Mouse (Mus musculus) MEL (cell line): Measurements from ENCODE around the gene Vcp. TPM values are rescaled to one million over a fixed set of nuclear protein-coding genes. Genes with fewer than 3 reads are reported as not detected.

Source experiments
- DNase-seq: peaks from one replicate; pipeline ENCODE4 v3.0.0; 2011; ENCODE audit warnings: low read depth, low spot score
- H3K27ac ChIP-seq: 2 replicates; pipeline ENCODE4 v1.5.1; 2012; ENCODE audit warnings: low read depth, mild to moderate bottlenecking, control low read depth, low read length, moderate library complexity; ENCODE audit not compliant: control insufficient read depth
- H3K27me3 ChIP-seq, 2 experiments: fragments of 150-350 bp in 1 of 2; sonication (generic) in 1 of 2; 2 replicates each; pipeline ENCODE4 v1.6.1; 2012; ENCODE audit warnings: low read length in 2 of 2, mild to moderate bottlenecking in 2 of 2, improper control_type of control experiment in 1 of 2, moderate library complexity in 1 of 2; ENCODE audit not compliant: insufficient read depth in 2 of 2, control insufficient read depth in 1 of 2
- H3K36me3 ChIP-seq, 2 experiments: 2 replicates each; pipeline ENCODE4 v1.6.1; 2012 to 2014; ENCODE audit warnings: low read length in 2 of 2, improper control_type of control experiment in 1 of 2, inconsistent platforms in 1 of 2, mild to moderate bottlenecking in 1 of 2; ENCODE audit not compliant: insufficient read depth in 2 of 2, control insufficient read depth in 1 of 2
- H3K4me1 ChIP-seq, 2 experiments: fragments of 150-350 bp in 1 of 2; sonication (generic) in 1 of 2; 2 replicates each; pipeline ENCODE4 v1.6.1; 2012; ENCODE audit warnings: low read length in 2 of 2, improper control_type of control experiment in 1 of 2, mild to moderate bottlenecking in 1 of 2; ENCODE audit not compliant: insufficient read depth in 2 of 2, control insufficient read depth in 1 of 2
- H3K4me3 ChIP-seq, 2 experiments: fragments of 150-350 bp in 1 of 2; sonication (generic) in 1 of 2; 2 replicates each; pipeline ENCODE4 v1.5.1; 2012; ENCODE audit warnings: low read depth in 2 of 2, low read length in 2 of 2, mild to moderate bottlenecking in 2 of 2, moderate library complexity in 2 of 2, control low read depth in 1 of 2, improper control_type of control experiment in 1 of 2; ENCODE audit not compliant: control insufficient read depth in 1 of 2, insufficient read depth in 1 of 2
- H3K79me2 ChIP-seq: 2 replicates; pipeline ENCODE4 v1.6.1; 2012; ENCODE audit warnings: mild to moderate bottlenecking, low read length, moderate library complexity; ENCODE audit not compliant: control insufficient read depth, poor library complexity, insufficient read depth
- H3K9ac ChIP-seq: 2 replicates; pipeline ENCODE4 v1.6.1; 2012; ENCODE audit warnings: low read depth, mild to moderate bottlenecking, control low read depth, low read length, moderate library complexity; ENCODE audit not compliant: control insufficient read depth, poor library complexity, severe bottlenecking
- H3K9me3 ChIP-seq: fragments of 150-350 bp; sonication (generic); replicated peaks from 2 replicates; pipeline ENCODE4 v1.6.1; 2012; ENCODE audit warnings: mild to moderate bottlenecking, low read length, improper control_type of control experiment, moderate library complexity; ENCODE audit not compliant: insufficient read depth
- CHD1 ChIP-seq: IDR thresholded peaks from 2 replicates; pipeline ENCODE4 v1.6.1; 2012; ENCODE audit warnings: low read depth, mild to moderate bottlenecking, inconsistent platforms, low read length, improper control_type of control experiment
- CHD2 ChIP-seq: IDR thresholded peaks from 2 replicates; pipeline ENCODE4 v1.6.1; 2011; ENCODE audit warnings: low read length, improper control_type of control experiment
- CTCF ChIP-seq, 3 experiments: IDR thresholded peaks in 2 of 3; conservative IDR thresholded peaks in 1 of 3; 2 replicates each; pipeline ENCODE4 v1.5.1; 2011 to 2012; ENCODE audit warnings: low read length in 3 of 3, low read depth in 2 of 3, mild to moderate bottlenecking in 2 of 3, improper control_type of control experiment in 1 of 3, inconsistent platforms in 1 of 3, mixed read lengths in 1 of 3, moderate library complexity in 1 of 3; ENCODE audit not compliant: control insufficient read depth in 1 of 3, insufficient read depth in 1 of 3, poor library complexity in 1 of 3, severe bottlenecking in 1 of 3
- E2F4 ChIP-seq: IDR thresholded peaks from 2 replicates; pipeline ENCODE4 v1.6.1; 2011; ENCODE audit warnings: low read depth, low read length, improper control_type of control experiment, borderline replicate concordance
- EP300 ChIP-seq, 2 experiments: IDR thresholded peaks; 2 replicates each; pipeline ENCODE4 v1.6.1; 2011; ENCODE audit warnings: improper control_type of control experiment in 2 of 2, low read length in 2 of 2, low read depth in 1 of 2, mild to moderate bottlenecking in 1 of 2
- ETS1 ChIP-seq: IDR thresholded peaks from 2 replicates; pipeline ENCODE4 v1.6.1; 2012; ENCODE audit warnings: low read depth, mild to moderate bottlenecking, inconsistent platforms, low read length, improper control_type of control experiment, moderate library complexity
- GABPA ChIP-seq: IDR thresholded peaks from 2 replicates; pipeline ENCODE4 v1.6.1; 2012; ENCODE audit warnings: low read depth, mild to moderate bottlenecking, inconsistent platforms, low read length, improper control_type of control experiment, moderate library complexity
- GATA1 ChIP-seq: IDR thresholded peaks from 2 replicates; pipeline ENCODE4 v1.6.1; 2011; ENCODE audit warnings: low read depth, low read length, improper control_type of control experiment
- JUND ChIP-seq: IDR thresholded peaks from 2 replicates; pipeline ENCODE4 v1.6.1; 2011; ENCODE audit warnings: low read depth, mild to moderate bottlenecking, improper control_type of control experiment, low read length
- KAT2A ChIP-seq: conservative IDR thresholded peaks from 2 replicates; pipeline ENCODE4 v1.6.1; 2012; ENCODE audit warnings: low read depth, low read length, improper control_type of control experiment, inconsistent platforms
- MAFK ChIP-seq: IDR thresholded peaks from 2 replicates; pipeline ENCODE4 v1.6.1; 2011; ENCODE audit warnings: low read depth, mild to moderate bottlenecking, low read length, improper control_type of control experiment, borderline replicate concordance
- MAX ChIP-seq: IDR thresholded peaks from 2 replicates; pipeline ENCODE4 v1.6.1; 2011; ENCODE audit warnings: low read length, improper control_type of control experiment
- MEF2A ChIP-seq: IDR thresholded peaks from 2 replicates; pipeline ENCODE4 v1.6.1; 2014; ENCODE audit warnings: low read depth, mild to moderate bottlenecking, inconsistent platforms, low read length, improper control_type of control experiment; ENCODE audit not compliant: poor library complexity, insufficient replicate concordance, severe bottlenecking; ENCODE audit errors: extremely low read depth
- MYB ChIP-seq: IDR thresholded peaks from 2 replicates; pipeline ENCODE4 v1.6.1; 2011; ENCODE audit warnings: mild to moderate bottlenecking, low read depth, low read length, improper control_type of control experiment
- MYC ChIP-seq: IDR thresholded peaks from 2 replicates; pipeline ENCODE4 v1.6.1; 2011; ENCODE audit warnings: low read depth, mild to moderate bottlenecking, low read length, improper control_type of control experiment, moderate library complexity
- NELFE ChIP-seq: IDR thresholded peaks from 2 replicates; pipeline ENCODE4 v1.6.1; 2011; ENCODE audit warnings: low read depth, low read length, improper control_type of control experiment
- NRF1 ChIP-seq: IDR thresholded peaks from 2 replicates; pipeline ENCODE4 v1.6.1; 2014; ENCODE audit warnings: low read depth, mild to moderate bottlenecking, inconsistent platforms, low read length, improper control_type of control experiment, moderate library complexity; ENCODE audit not compliant: poor library complexity, insufficient read depth, severe bottlenecking
- POLR2AphosphoS2 ChIP-seq: IDR thresholded peaks from 2 replicates; pipeline ENCODE4 v1.6.1; 2011; ENCODE audit warnings: low read length, improper control_type of control experiment
- POLR2AphosphoS5 ChIP-seq: IDR thresholded peaks from 2 replicates; pipeline ENCODE4 v1.6.1; 2012; ENCODE audit warnings: low read depth, borderline replicate concordance, mild to moderate bottlenecking, inconsistent platforms, low read length, moderate library complexity, mixed read lengths
- RAD21 ChIP-seq: IDR thresholded peaks from 2 replicates; pipeline ENCODE4 v1.6.1; 2011; ENCODE audit warnings: mild to moderate bottlenecking, low read depth, low read length, improper control_type of control experiment
- RCOR1 ChIP-seq: IDR thresholded peaks from 2 replicates; pipeline ENCODE4 v1.6.1; 2012; ENCODE audit warnings: low read depth, mild to moderate bottlenecking, inconsistent platforms, low read length, improper control_type of control experiment
- TCF12 ChIP-seq: IDR thresholded peaks from 2 replicates; pipeline ENCODE4 v1.6.1; 2014; ENCODE audit warnings: low read depth, mild to moderate bottlenecking, inconsistent platforms, low read length, improper control_type of control experiment, moderate library complexity
- UBTF ChIP-seq: IDR thresholded peaks from 2 replicates; pipeline ENCODE4 v1.6.1; 2012; ENCODE audit warnings: low read depth, mild to moderate bottlenecking, inconsistent platforms, low read length, improper control_type of control experiment, moderate library complexity, borderline replicate concordance; ENCODE audit not compliant: insufficient read depth
- USF2 ChIP-seq, 2 experiments: IDR thresholded peaks; 2 replicates each; pipeline ENCODE4 v1.6.1; 2011 to 2012; ENCODE audit warnings: improper control_type of control experiment in 2 of 2, low read length in 2 of 2, borderline replicate concordance in 1 of 2, inconsistent platforms in 1 of 2, low read depth in 1 of 2, mild to moderate bottlenecking in 1 of 2; ENCODE audit not compliant: insufficient read depth in 1 of 2
- ZC3H11A ChIP-seq: IDR thresholded peaks from 2 replicates; pipeline ENCODE4 v1.6.1; 2012; ENCODE audit warnings: low read depth, mild to moderate bottlenecking, inconsistent platforms, low read length, improper control_type of control experiment
- ZMIZ1 ChIP-seq: IDR thresholded peaks from 2 replicates; pipeline ENCODE4 v1.6.1; 2012; ENCODE audit warnings: low read depth, mild to moderate bottlenecking, inconsistent platforms, low read length, improper control_type of control experiment, moderate library complexity
- ZNF384 ChIP-seq: IDR thresholded peaks from 2 replicates; pipeline ENCODE4 v1.6.1; 2012; ENCODE audit warnings: low read depth, mild to moderate bottlenecking, inconsistent platforms, low read length, improper control_type of control experiment
- polyA plus RNA-seq, 2 experiments: library from polyadenylated mRNA; stranded (reverse) in 1 of 2; unstranded in 1 of 2; fragments of >175 nt in 1 of 2; fragments of >200 nt in 1 of 2; gene quantifications; 2 replicates each; pipeline versions ENCODE4 v1.2.1 to v1.2.4; 2012; ENCODE audit warnings: low replicate concordance in 2 of 2, low read depth in 1 of 2; ENCODE audit not compliant: insufficient read length in 2 of 2, insufficient read depth in 1 of 2, missing spikeins in 1 of 2
- total RNA-seq: library from RNA; depleted of rRNA; stranded (reverse); fragments of 300-350 nt; gene quantifications from 2 replicates; pipeline ENCODE4 v1.2.3, GENCODE M21; 2012

Vcp gene
- total and polyA plus RNA-seq, 3 experiments: 264 to 792 (median 420) TPM

- Histone ChIP-seq H3K4me1 (peaks cover 0 to 4% of the 10 kb centered on the region in 2 experiments; a peak in 1 of 4 replicates), H3K27me3 (no peaks in the 10 kb centered on the region), H3K79me2 (no peaks in the 10 kb centered on the region)
Observed at GRCm38 (mm10) chr4:42956581-42956980, 43.7 kb downstream of the Vcp start.

DNA sequence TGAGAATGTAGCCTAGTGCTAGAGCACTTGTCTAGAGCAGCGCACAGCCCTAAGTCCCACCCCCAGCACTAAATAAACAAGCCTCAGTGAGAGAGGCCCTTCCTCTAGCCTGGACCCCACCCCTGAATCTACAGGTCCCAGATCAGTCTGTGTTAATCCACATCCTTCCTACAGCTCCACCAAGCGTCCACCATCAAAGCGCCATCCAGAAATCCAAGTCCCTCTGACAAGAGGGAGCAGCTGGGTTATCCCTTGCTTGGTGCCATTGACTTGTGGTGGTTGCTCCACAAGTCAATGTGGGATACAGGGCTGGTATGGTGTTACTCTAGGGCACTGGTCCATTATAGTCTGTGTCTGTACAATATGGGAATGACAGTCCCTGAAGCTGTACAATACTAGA lies 45.1 kb downstream of the Vcp start:
- DNase-seq: no peak
- H3K4me3 ChIP-seq: no peak overlapping the region
- H3K79me2 ChIP-seq: no peaks in the 10 kb centered on the region
- no peak overlapping the region for H3K27ac ChIP-seq
- no peaks in the 10 kb centered on the region for H3K27me3 ChIP-seq
- peaks cover 0 to 4% of the 10 kb centered on the region in 2 experiments; a peak in 2 of 4 replicates for H3K36me3 ChIP-seq
- no peak overlapping the region for H3K9ac ChIP-seq
- no peak for TF ChIP-seq MAFK
- TF ChIP-seq E2F4: no peak
- TF ChIP-seq TCF12: no peak
- TF ChIP-seq MEF2A: no peak
- TF ChIP-seq GATA1: no peak
- no peak for TF ChIP-seq MYC
- no peak for TF ChIP-seq CHD1
- TF ChIP-seq POLR2AphosphoS5: no peak
- no peak for TF ChIP-seq JUND
- no peak for TF ChIP-seq ETS1
- no peak for TF ChIP-seq MAX
- TF ChIP-seq ZNF384: no peak
- TF ChIP-seq ZMIZ1: no peak
- TF ChIP-seq USF2 (IDR thresholded peaks at IDR 0.05; ENCODE audit: borderline replicate concordance in 1 of 2, insufficient read depth in 1 of 2, low read depth in 1 of 2, low read length in 2 of 2): no peak
- TF ChIP-seq GABPA: no peak
- TF ChIP-seq EP300 (IDR thresholded peaks at IDR 0.05; ENCODE audit: low read depth in 1 of 2, low read length in 2 of 2): no peak
- TF ChIP-seq RAD21: no peak
- TF ChIP-seq CTCF (IDR thresholded peaks at IDR 0.05 in 2 of 3, conservative IDR thresholded peaks at IDR 0.05 in 1 of 3; ENCODE audit: control insufficient read depth in 1 of 3, insufficient read depth in 1 of 3, low read depth in 2 of 3, low read length in 3 of 3, poor library complexity in 1 of 3, severe bottlenecking in 1 of 3): no peak
- peaks cover 0 to 4% of the 10 kb centered on the region in 2 experiments; a peak in 2 of 4 replicates for H3K4me1 ChIP-seq
- H3K9me3 ChIP-seq: no peaks in the 10 kb centered on the region

More at GRCm38 (mm10) chr4:42956581-42956980, 43.7 kb downstream of the Vcp start:
- TF ChIP-seq MYB (no peak), ETS1 (no peak), NRF1 (no peak), RCOR1 (no peak), CHD2 (no peak), POLR2AphosphoS2 (no peak), ZC3H11A (no peak), CHD1 (no peak), KAT2A (no peak), JUND (no peak), ZMIZ1 (no peak), UBTF (no peak), NELFE (no peak)
- TF ChIP-seq, all 39 proteins: peak for 0
- no peak overlapping the region for H3K9ac ChIP-seq
- no peak overlapping the region for H3K27ac ChIP-seq
- no peak overlapping the region for H3K4me3 ChIP-seq
- no peaks in the 10 kb centered on the region for H3K9me3 ChIP-seq
- DNase-seq: no peak
- H3K36me3 ChIP-seq: peaks cover 0 to 4% of the 10 kb centered on the region in 2 experiments; a peak in 2 of 4 replicates
